Mouse (Mus musculus) left cerebral cortex, postnatal 14 days (tissue): Measurements from ENCODE around the gene C330021F23Rik. TPM values are rescaled to one million over a fixed set of nuclear protein-coding genes. Genes with fewer than 3 reads are reported as not detected.

Experiments used
- DNase-seq, 2 experiments: peaks; one replicate each; pipeline ENCODE4 v3.0.0; 2021 to 2022; ENCODE audit warnings: low spot score in 2 of 2, mixed read lengths in 1 of 2
- intact Hi-C: fragments of 180-260 bp; cut with DNase I; formaldehyde crosslinking; loops from one replicate; pipeline ENCODE4 v1.15.1; 2025
- total RNA-seq, 2 experiments: library from RNA; stranded (reverse); gene quantifications; 2 replicates each; pipeline ENCODE4 v1.2.3; 2021

C330021F23Rik gene
- total RNA-seq, 2 experiments from 2014 or later = not detected

- peak; percentile 65 to 85 for DNase-seq
- intact Hi-C loops = no loop called here
Observed at GRCm38 (mm10) chr8:3630647-3631477, 63.1 kb downstream of the C330021F23Rik start, which contains the start of gene Stxbp2. Gene Stxbp2, plus strand, starts transcription at chr8:3630955.

DNA sequence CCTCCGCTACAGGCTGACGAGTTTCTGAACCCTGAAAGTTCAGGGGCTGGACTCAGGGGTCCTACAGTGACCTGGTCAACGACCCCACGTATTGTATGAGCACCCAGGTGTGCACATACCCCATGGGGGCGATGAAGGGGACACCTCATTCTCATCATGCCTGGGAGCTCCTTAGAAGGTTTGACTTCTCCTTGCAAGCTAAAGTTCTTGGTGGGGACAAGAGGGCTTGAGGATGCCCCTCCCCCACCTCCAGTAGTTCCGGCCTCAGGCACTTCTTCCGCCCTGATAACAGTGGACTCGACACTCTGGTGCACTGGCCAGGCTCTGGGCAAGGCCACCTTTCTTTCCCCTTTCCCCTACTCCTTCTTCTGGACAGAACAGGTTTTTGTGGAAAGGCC, 63.7 kb downstream of the C330021F23Rik start:
- DNase-seq = no peak
- intact Hi-C loops = no loop called here

Other genes with a start within 250 kb of the C330021F23Rik start
- gene A430078G23Rik, start 214.6 kb upstream of the C330021F23Rik start, total RNA-seq = not detected
- gene Arhgef18, start 175.0 kb upstream of the C330021F23Rik start, total RNA-seq = 10 to 100 TPM; 38.1 to 40.7 TPM
- gene Pex11g, start 100.3 kb upstream of the C330021F23Rik start, total RNA-seq = 1 to 10 TPM in 1 of 2 experiments, under 1 TPM in 1; 0.74 to 1.2 TPM
- under 1 TPM; 0.21 to 0.53 TPM for gene Tex45, start 97.1 kb upstream of the C330021F23Rik start, total RNA-seq
- 10 to 100 TPM; 25.3 to 26.4 TPM for gene Zfp358, start 74.9 kb upstream of the C330021F23Rik start, total RNA-seq
- 10 to 100 TPM; 79.9 to 81.5 TPM for gene Mcoln1, start 67.5 kb upstream of the C330021F23Rik start, total RNA-seq
- gene Pnpla6, start 52.6 kb upstream of the C330021F23Rik start, total RNA-seq = 10 to 100 TPM; 70.2 to 74.8 TPM
- 10 to 100 TPM; 45.8 to 45.9 TPM for gene Camsap3, start 19.3 kb downstream of the C330021F23Rik start, total RNA-seq
- gene Xab2, start 53.3 kb downstream of the C330021F23Rik start, total RNA-seq = 10 to 100 TPM; 32.7 to 34.4 TPM
- 10 to 100 TPM; 88.1 to 92.9 TPM for gene Pet100, start 53.6 kb downstream of the C330021F23Rik start, total RNA-seq
- gene Pcp2, start 57.6 kb downstream of the C330021F23Rik start, total RNA-seq = 1 to 10 TPM in 1 of 2 experiments, under 1 TPM in 1; 0.78 to 1.1 TPM
- 10 to 100 TPM; 39.2 to 50.8 TPM for gene Stxbp2, start 63.0 kb downstream of the C330021F23Rik start, total RNA-seq
- under 1 TPM; 0.42 to 0.53 TPM for gene Retn, start 87.8 kb downstream of the C330021F23Rik start, total RNA-seq
- gene Mcemp1, start 97.8 kb downstream of the C330021F23Rik start, total RNA-seq = under 1 TPM in 1 of 2 experiments, not detected in 1; 0.24 TPM
- 10 to 100 TPM; 16.3 to 18.6 TPM for gene Fcor, start 104.4 kb downstream of the C330021F23Rik start, total RNA-seq
- 10 to 100 TPM; 27.5 to 28.6 TPM for gene Trappc5, start 108.3 kb downstream of the C330021F23Rik start, total RNA-seq
- gene Fcer2a, start 126.2 kb downstream of the C330021F23Rik start, total RNA-seq = not detected
- not detected for gene Clec4g, start 152.7 kb downstream of the C330021F23Rik start, total RNA-seq
- gene Cd209a, start 181.0 kb downstream of the C330021F23Rik start, total RNA-seq = not detected